Mouse (Mus musculus): Measurements from ENCODE around the gene Lamc1. TPM values are rescaled to one million over a fixed set of nuclear protein-coding genes. Genes with fewer than 3 reads are reported as not detected.

Gene Lamc1
- polyA plus RNA-seq, 2 experiments = 76.7 to 118 TPM

DNA sequence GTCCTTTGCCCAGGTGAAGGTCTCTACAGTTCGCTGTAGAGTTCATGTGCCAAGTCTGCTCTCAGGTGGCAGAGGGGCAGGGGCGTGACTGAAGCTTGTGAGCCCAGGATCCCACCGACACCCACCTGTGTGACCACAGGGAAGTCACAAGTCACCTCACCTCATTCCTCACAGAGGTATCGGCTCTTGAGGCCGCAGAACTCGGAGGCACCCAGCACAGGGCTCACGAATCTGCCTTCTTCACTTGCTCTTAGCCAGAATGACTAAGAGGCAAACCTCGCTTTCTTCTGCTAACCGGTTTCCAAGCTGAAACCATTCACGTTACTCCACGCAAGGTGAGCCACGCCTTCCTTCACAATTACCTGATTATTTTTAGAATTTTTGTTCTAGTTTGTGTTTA, 11.2 kb downstream of the Lamc1 start:
- Histone ChIP-seq H3K4me2 (replicated peaks; ENCODE audit: low read depth, low read length, severe bottlenecking) (no peak overlapping the region), H3K27ac (replicated peaks; ENCODE audit: low read depth, low read length) (no peak overlapping the region), H3K4me1 (ENCODE audit: control insufficient read depth, insufficient read depth, low read length) (peaks cover 32% of the 10 kb centered on the region), H3K9ac (ENCODE audit: low read depth, low read length, severe bottlenecking) (no peak overlapping the region), H3K4me3 (replicated peaks; ENCODE audit: low read length) (no peak overlapping the region), H3K27me3 (ENCODE audit: control insufficient read depth, insufficient read depth, low read length) (no peaks in the 10 kb centered on the region), H3K36me3 (ENCODE audit: control insufficient read depth, insufficient read depth, low read length) (0 out of 2 replicates have a peak, but pooled peaks cover 8% of the 10 kb centered on the region), H3K9me3 (ENCODE audit: control insufficient read depth, low read length) (no peaks in the 10 kb centered on the region)
- no peak for TF ChIP-seq POLR2A (IDR thresholded peaks at IDR 0.05; ENCODE audit: borderline replicate concordance, extremely low read depth, insufficient read depth, insufficient read length)
- ATAC-seq (ENCODE audit: low FRiP score, low read depth) = no peak
- 84% methylated on average over 12 of the region's 12 CpGs for WGBS
- DNase-seq (ENCODE audit: low spot score) = no peak

DNA sequence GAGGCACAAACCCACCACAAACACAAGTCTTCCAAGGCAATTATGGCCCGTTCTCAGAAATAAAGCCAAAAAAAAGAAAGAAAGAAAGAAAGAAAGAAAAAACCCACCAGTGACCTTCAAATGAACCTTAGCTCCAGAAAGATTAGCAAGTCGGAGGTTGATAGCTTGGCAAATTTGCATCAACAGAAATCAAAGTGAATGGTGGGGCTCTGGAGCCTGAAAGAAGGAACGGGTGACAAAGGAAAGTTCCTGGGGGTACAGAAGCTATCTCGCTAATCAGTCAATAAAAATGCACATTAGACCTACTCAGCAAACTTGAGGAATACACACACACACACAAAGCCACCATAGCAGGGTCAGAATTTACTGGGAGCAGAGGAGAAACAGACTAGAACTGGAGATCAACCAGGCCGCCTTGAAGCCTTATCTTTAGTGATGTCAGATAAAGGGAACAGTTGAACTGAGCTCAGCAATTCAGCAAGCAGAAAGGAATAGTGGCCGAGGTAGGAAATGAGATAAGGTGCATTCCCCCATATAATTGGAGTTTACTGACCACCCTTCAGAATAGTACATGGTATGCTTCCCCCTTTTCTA, 11.9 kb downstream of the Lamc1 start:
- Histone ChIP-seq H3K36me3 (ENCODE audit: control insufficient read depth, insufficient read depth, low read length) (0 out of 2 replicates have a peak, but pooled peaks cover under 1% of the 10 kb centered on the region), H3K4me1 (ENCODE audit: control insufficient read depth, insufficient read depth, low read length) (peaks cover 31% of the 10 kb centered on the region), H3K4me3 (replicated peaks; ENCODE audit: low read length) (no peak overlapping the region), H3K9me3 (ENCODE audit: control insufficient read depth, low read length) (no peaks in the 10 kb centered on the region), H3K9ac (ENCODE audit: low read depth, low read length, severe bottlenecking) (no peak overlapping the region), H3K27ac (replicated peaks; ENCODE audit: low read depth, low read length) (no peak overlapping the region), H3K27me3 (ENCODE audit: control insufficient read depth, insufficient read depth, low read length) (no peaks in the 10 kb centered on the region), H3K4me2 (replicated peaks; ENCODE audit: low read depth, low read length, severe bottlenecking) (no peak overlapping the region)
- TF ChIP-seq POLR2A (IDR thresholded peaks at IDR 0.05; ENCODE audit: borderline replicate concordance, extremely low read depth, insufficient read depth, insufficient read length) = no peak
- no peak for DNase-seq (ENCODE audit: low spot score)
- 45% methylated on average over 6 of the region's 6 CpGs for WGBS
- no peak for ATAC-seq (ENCODE audit: low FRiP score, low read depth)

DNA sequence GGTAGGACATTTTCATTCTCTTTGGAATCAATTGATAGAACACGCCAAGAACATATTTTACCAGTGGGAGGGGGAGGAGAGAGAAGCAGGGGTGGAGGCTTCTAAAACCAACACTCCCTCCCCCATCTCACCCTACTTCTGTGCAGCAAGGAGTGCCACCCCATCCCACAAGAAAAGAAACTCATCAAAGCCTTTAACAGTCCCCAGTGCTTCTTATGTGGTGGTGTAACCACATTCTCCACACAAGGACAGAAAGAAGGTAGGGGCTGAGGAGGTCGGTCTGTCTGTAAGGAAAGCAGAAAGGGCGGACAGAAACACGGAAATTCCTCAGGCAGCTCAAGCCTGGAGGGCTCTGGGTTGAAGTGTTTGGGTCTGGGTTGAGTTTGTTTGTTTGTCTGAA, 12.5 kb downstream of the Lamc1 start:
- Histone ChIP-seq H3K36me3 (ENCODE audit: control insufficient read depth, insufficient read depth, low read length) (no peaks in the 10 kb centered on the region), H3K4me1 (ENCODE audit: control insufficient read depth, insufficient read depth, low read length) (peaks cover 29% of the 10 kb centered on the region), H3K4me3 (replicated peaks; ENCODE audit: low read length) (no peak overlapping the region), H3K27ac (replicated peaks; ENCODE audit: low read depth, low read length) (no peak overlapping the region), H3K27me3 (ENCODE audit: control insufficient read depth, insufficient read depth, low read length) (no peaks in the 10 kb centered on the region), H3K4me2 (replicated peaks; ENCODE audit: low read depth, low read length, severe bottlenecking) (no peak overlapping the region), H3K9me3 (ENCODE audit: control insufficient read depth, low read length) (no peaks in the 10 kb centered on the region), H3K9ac (ENCODE audit: low read depth, low read length, severe bottlenecking) (no peak overlapping the region)
- ATAC-seq (ENCODE audit: low FRiP score, low read depth) (no peak), DNase-seq (ENCODE audit: low spot score) (no peak)
- WGBS = 62% methylated on average over 4 of the region's 4 CpGs
- no peak for TF ChIP-seq POLR2A (IDR thresholded peaks at IDR 0.05; ENCODE audit: borderline replicate concordance, extremely low read depth, insufficient read depth, insufficient read length)

DNA sequence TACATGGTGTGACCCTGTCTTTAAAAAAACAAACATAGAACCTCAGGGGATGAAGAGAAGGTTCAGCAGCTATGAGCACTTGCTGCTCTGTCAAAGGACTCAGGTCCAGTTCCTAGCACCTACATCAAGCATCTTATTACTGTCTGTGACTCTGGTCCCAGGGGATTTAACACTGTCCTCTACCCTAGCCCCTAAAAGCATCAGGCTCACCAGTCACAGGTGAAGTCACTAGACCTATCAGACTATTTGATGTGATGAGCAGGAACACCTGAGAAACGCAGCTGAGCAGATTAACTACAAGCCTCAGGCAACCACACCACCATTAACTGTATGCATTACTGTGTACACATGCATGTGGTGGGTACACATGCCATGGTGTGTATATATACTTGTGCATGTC, 13.8 kb downstream of the Lamc1 start:
- no peak overlapping the region for H3K4me2 ChIP-seq (replicated peaks; ENCODE audit: low read depth, low read length, severe bottlenecking)
- no peak for DNase-seq (ENCODE audit: low spot score)
- H3K9ac ChIP-seq (ENCODE audit: low read depth, low read length, severe bottlenecking) = no peak overlapping the region
- no peaks in the 10 kb centered on the region for H3K36me3 ChIP-seq (ENCODE audit: control insufficient read depth, insufficient read depth, low read length)
- H3K9me3 ChIP-seq (ENCODE audit: control insufficient read depth, low read length) = no peaks in the 10 kb centered on the region
- no peak for TF ChIP-seq POLR2A (IDR thresholded peaks at IDR 0.05; ENCODE audit: borderline replicate concordance, extremely low read depth, insufficient read depth, insufficient read length)
- peaks cover 29% of the 10 kb centered on the region for H3K4me1 ChIP-seq (ENCODE audit: control insufficient read depth, insufficient read depth, low read length)
- H3K27ac ChIP-seq (replicated peaks; ENCODE audit: low read depth, low read length) = no peak overlapping the region
- no peaks in the 10 kb centered on the region for H3K27me3 ChIP-seq (ENCODE audit: control insufficient read depth, insufficient read depth, low read length)
- ATAC-seq (ENCODE audit: low FRiP score, low read depth) = no peak
- 76% methylated on average over 1 of the region's 1 CpGs for WGBS
- no peak overlapping the region for H3K4me3 ChIP-seq (replicated peaks; ENCODE audit: low read length)

DNA sequence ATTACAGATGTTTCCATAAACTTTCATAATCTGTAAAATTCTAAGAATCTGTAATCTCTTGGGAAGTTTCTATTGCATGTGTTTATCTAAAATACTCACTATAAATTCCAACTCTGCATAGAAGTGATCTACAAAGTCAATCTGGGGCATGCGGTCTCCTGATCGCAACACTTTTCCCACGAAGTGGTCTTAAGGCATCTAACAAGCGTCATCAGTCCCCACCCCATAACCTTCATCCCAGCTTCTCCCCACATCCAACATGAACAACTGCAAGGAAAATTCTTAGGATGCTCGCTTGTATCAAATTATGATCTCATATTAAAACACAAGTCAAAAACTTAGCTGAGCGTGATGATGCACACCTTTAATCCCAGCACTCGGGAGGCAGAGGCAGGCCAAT, 14.3 kb downstream of the Lamc1 start:
- H3K9me3 ChIP-seq (ENCODE audit: control insufficient read depth, low read length) = no peaks in the 10 kb centered on the region
- H3K27ac ChIP-seq (replicated peaks; ENCODE audit: low read depth, low read length) = no peak overlapping the region
- peaks cover 29% of the 10 kb centered on the region for H3K4me1 ChIP-seq (ENCODE audit: control insufficient read depth, insufficient read depth, low read length)
- no peak overlapping the region for H3K4me2 ChIP-seq (replicated peaks; ENCODE audit: low read depth, low read length, severe bottlenecking)
- no peak for ATAC-seq (ENCODE audit: low FRiP score, low read depth)
- no peaks in the 10 kb centered on the region for H3K27me3 ChIP-seq (ENCODE audit: control insufficient read depth, insufficient read depth, low read length)
- H3K4me3 ChIP-seq (replicated peaks; ENCODE audit: low read length) = no peak overlapping the region
- DNase-seq (ENCODE audit: low spot score) = no peak
- no peak overlapping the region for H3K9ac ChIP-seq (ENCODE audit: low read depth, low read length, severe bottlenecking)
- no peaks in the 10 kb centered on the region for H3K36me3 ChIP-seq (ENCODE audit: control insufficient read depth, insufficient read depth, low read length)
- WGBS = 86% methylated on average over 7 of the region's 7 CpGs
- TF ChIP-seq POLR2A (IDR thresholded peaks at IDR 0.05; ENCODE audit: borderline replicate concordance, extremely low read depth, insufficient read depth, insufficient read length) = no peak
